Mouse (Mus musculus) monocyte, adult 5-6 weeks (primary cell): ENCODE data around the gene Oas1f. TPM values are rescaled to one million over a fixed set of nuclear protein-coding genes. Genes with fewer than 3 reads are reported as not detected.
"Not testable (repeated sequence)": the region's sequence is repeated elsewhere in the genome, so short reads cannot be mapped to it uniquely, and the experiment has no call there.

Experiments
- ATAC-seq: fragments of 153-309, 156-312 bp; replicated peaks from 2 replicates; pipeline ENCODE4 v1.8.0; 2017; ENCODE audit warnings: mild to moderate bottlenecking; ENCODE audit not compliant: low TSS enrichment, insufficient number of reproducible peaks, severe bottlenecking, poor library complexity, low FRiP score
- total RNA-seq: library from RNA; stranded (forward); fragments of 200-1000, 200-491, 200-594 nt; gene quantifications from 3 replicates; pipeline ENCODE4 v1.2.3, GENCODE M21; 2017

Oas1f gene
- total RNA-seq, 1 experiment from 2014 or later = not detected

DNA sequence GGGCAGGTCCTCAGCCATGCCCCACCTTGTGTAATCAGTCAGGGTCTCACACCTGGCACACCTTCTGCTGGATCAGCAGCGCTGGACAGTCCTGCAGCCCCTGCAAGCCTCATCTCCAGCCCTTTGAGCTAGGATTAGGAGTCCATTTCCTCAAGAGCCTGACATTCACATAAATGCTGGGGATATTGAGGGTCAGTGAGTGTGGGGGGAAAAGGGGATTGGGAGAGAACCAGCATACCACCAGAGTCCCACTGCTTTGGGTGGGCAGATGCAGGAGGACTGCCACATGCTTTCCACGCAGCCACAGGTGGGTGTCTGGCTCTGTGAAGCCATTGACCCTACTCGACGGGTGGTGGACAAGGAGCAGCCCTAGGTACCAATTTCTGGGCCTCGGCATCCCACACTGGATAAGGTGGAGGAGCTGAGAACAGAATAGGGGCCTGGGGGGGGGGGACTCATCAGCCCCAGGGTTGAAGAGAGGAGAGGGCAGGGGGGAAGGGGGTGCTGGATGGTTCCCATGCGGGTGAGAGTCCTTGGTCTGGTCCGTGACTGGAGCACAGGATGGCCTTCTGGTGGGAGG is 22.4 kb downstream of the Oas1f start:
- no peak for ATAC-seq

DNA sequence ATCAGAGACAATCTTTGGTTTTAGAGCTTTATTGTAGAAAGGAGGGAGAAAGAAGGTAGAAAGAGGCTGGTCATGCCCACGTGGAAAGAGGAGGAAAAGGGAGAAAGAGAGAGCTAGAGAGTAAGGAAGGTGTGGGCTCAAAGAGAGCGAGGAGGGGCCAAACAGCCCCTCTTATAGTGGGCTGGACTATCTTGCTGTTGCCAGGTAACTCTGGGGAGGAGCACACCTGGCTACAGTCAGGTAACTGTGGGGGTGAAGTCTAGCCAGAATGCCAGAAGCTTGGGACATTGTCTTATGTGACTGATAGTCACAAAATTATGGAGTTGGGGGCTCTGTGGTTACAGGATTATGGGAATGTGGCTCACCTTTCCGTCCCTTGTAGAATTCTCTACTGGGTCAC is 22.9 kb downstream of the Oas1f start:
- no peak for ATAC-seq

DNA sequence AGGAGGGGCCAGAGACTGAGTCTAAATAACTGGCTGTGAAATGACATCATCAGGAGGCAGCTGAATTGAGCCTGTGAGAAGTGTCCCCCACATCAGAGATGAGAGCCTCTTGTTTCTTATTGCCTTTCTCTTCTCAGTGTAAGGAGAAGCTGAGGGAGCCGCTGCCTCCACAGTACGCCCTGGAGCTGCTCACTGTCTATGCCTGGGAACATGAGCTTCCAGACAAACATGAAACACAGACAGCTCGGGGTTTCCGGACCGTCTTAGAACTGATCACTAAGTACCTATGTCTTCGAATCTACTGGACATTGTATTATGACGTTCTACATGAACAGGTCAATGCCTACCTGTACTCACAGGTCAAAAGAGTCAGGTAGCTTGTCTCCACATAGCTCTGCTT is 23.6 kb downstream of the Oas1f start:
- ATAC-seq = no peak

DNA sequence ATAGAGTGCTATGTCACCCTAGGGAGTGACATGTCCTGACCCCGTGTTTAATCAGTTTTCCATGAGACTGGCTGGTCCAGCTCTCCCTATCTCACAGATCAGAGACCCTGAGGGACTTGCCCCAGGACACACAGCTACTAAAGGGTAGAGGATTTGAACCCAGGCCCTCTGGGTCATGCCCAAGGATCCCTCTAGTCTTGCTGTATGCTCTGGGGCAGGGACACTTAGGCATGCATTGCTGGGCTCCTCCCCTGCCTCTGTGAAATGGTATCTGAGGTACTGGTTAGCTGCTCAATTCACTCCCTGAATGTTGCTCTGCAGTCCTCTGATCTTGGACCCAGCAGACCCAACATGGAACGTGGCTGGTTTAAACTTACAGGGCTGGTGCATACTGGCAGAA is 24.3 kb downstream of the Oas1f start:
- no peak for ATAC-seq

DNA sequence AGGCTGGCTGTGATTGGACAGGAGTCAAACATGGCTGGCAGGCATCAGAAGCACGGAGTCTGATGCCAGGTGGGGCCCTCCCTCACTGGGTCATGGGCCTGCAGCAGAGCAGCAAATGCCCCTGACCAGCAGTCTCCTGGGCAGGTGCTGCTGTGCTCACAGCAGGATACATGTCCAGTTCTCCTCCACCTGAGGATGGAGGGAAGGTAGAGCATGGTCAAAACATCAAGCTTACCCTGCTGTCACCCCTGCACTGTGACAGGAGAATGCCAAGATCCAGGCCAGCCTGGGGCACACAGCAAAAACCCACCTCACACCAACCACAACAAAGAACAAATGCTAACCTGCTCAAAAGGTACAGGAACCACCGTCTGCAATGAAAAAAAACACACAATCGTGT is 29.7 kb downstream of the Oas1f start:
- ATAC-seq = not testable (repeated sequence)

DNA sequence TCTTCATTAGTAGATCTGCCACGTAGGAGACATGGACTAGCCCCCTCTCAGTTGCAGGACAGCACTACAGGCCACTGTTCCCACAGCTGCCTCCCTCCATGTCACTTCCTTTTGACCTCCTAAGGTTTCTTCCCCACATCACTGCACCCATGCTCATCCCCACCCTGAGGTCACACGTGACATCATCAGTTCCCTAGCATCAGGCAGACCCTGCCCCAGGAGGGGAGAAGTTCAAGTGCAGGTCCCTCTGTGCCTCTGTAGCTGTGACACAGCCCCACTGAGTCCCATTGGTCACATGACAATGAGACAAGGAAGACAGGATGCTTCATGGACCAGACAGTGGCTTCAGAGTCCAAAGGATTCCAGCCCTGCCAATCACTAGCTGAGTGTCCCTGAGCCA is 30.2 kb downstream of the Oas1f start:
- not testable (repeated sequence) for ATAC-seq

DNA sequence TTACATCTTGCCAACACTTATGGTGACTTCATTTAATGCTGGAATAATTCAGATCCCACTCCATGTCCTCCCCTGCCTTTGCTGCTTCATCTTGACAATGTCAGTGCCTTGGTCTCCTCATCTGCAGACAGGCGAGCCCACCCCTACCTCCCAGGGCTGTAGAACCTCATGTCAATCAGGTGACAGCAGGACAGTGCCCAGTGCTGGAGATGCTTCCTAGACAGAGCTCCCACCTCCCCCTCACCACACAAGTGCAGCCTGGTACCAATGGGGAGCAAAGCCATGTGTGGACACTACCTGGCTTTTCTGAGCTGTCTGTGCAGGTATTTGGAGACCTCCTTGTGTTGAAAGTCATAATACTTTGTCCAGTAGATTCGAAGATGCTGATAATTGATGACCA is 31.6 kb downstream of the Oas1f start:
- ATAC-seq = not testable (repeated sequence)

DNA sequence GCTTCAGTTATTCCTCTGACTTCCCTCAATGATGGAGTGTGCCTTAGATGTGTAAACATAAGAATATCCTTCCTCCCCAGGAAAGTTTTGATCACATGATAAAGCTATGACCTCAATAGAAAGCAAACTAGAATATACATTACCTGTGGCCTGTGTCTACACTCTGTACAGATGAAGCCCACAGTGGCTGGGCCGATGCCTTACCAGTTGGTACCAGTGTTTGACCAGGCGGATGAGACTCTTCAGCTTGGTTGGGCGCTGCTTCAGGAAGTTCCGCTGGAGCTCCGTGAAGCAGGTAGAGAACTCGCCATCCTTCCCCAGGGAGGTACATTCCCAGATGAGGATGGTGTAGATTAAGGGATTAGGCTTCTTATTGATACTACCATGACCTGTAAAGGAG is 34.5 kb downstream of the Oas1f start:
- not testable (repeated sequence) for ATAC-seq

DNA sequence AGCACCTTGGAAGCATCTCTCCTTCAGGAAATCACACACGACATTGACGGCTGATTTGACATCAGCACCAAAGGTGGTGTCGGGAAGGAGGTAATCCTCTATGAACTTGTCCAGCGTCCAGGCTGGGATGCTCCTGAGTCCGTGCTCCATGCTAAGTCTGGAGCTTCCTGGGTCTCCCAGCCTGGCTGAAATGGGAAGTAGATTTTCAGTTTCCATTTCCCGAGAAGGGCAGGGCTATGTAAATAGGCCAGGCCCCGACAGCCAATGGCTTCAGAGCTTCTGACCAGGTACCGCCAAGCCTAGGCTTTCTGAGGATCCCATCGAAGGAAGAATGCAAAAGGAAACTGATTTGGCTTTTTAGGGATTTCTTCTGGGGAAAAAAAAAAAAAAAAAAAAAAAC is 40.2 kb downstream of the Oas1f start, which contains the start of gene Oas1g:
Gene Oas1g, minus strand, starts transcription at position 201 of the 400 bp plus-strand sequence.
- ATAC-seq = peak; percentile 50

DNA sequence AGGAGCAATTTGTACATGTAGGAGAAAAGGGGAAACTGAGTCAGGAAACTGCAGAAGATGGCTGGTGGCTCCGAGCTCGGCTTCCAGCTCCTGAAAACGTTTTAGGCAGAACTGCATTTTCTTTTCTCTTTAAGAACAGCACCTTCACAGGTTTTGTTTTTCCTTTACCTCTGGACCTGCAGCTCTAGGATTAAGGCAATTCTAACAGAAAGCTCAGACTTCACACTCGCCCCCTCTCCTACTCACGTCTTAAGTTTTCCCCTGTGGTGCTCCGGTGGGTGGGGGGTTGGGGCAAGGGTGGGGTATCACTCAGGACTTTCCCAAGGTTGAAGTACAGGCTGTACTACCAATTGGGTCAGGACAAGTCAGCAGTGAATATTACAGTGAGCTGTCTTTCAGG is 40.7 kb downstream of the Oas1f start:
- ATAC-seq = no peak

DNA sequence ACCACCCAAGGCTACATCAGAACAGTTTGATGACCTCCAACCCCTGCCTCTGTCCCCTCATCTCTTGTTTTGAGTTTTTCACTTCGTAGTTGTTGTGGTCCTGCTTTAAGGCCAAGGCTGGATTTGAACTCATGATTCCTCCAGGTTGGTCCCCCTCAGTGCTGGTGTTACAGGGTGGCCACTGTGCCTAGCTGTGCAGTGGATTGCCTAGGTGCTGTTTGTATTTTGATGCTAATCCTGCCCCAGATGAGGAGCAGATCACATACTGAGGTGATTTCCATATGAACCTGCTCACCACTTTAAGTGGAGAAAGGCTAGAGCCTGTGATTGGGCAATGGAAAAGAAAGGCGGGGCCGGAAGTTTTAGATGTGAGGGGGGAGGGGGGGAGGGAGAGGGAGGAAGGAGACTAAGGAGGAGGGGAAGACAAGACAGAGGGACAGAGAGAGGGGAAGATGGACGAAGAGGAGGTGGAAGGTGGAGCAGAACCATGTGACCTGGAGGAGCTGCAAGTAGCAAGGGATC is 41.2 kb downstream of the Oas1f start:
- ATAC-seq = not testable (repeated sequence)

DNA sequence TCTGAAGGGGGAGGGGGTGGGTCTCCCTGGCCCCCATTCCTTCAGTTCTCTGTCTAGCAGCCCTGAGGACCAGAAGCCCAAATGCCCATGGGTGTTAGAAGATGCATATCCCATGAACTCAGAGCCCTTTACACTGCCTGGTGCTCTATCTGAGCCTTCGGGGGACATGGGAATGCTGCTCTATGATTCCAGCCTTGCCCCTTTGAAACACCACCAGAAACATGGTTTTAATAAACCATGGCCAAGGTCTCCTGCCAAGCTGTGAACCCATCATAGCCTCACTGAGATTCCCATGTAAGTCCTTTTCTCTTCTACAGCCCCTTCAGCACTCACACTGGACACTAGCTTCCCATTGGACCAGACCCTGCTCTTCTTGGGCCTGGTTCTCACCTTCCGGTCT is 42.9 kb downstream of the Oas1f start:
- ATAC-seq = no peak

DNA sequence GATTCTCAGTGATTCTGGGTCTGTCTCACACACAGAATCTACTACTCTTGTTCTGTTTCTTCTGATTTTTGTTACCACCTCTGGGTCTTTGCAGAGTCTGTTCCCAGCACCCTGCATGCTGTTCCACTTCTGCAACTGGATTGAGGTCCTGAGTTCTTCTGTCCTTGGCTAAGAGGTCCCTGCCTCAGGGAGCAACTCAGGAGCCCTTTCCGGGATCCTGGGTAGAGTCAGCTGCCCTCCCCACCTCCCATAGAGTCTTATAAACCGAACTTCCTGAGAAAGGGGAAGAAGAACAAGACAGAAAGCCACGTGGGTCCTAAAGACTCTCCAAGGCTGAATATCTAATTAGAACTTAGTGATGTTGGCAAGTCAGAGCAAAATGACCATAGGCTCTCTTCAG is 43.8 kb downstream of the Oas1f start:
- no peak for ATAC-seq

DNA sequence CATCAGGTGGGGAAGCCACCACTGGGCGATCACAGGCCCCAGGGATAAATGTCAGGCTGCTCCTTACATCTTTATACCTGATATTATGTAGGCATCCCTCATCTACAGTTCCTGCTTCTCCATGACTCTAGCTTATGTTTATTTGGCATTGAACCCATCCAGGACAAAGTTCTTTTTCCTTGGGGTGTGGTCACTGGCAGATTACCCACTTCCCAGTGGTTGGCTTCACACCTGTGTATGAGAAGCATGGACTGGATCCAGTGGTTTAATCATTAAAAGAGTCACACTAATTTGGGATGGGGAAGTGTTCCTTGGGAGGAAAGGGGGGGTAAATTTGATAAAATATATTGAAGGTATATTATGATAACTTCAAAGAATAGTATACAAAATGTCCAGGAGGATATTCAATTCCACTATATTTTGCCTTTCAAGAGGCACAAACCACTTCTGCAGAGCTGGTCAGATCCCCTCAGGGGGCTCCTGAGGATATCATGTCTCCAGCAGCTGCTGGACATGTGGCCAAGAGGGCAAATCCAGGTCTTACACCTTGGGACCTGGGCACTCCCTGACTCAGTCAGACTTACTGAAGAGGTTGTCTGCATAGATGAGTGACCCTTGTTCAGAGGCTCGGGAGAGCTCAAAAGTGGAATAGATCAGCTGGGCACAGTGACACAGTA is 44.5 kb downstream of the Oas1f start:
- ATAC-seq = not testable (repeated sequence)

DNA sequence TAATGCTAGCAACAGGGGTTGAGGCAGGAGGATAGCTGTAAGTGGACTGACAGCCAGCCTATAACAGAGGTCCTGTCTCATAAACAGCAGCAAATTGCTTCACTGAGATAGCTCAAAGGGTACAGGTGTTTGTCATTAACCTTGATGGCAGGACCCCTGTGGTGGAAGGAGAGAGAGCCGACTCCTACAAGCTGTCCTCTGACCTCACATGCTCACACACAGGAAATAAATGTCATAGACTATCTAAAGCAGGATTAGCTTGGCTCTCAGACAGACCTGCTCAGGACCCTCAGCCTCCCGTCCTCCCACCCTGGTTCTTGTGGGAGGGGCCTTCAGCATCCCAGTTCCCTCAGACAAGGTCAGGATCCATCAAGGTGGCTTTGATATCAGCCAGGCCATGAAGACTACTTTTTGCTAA is 45.1 kb downstream of the Oas1f start:
- ATAC-seq = no peak

DNA sequence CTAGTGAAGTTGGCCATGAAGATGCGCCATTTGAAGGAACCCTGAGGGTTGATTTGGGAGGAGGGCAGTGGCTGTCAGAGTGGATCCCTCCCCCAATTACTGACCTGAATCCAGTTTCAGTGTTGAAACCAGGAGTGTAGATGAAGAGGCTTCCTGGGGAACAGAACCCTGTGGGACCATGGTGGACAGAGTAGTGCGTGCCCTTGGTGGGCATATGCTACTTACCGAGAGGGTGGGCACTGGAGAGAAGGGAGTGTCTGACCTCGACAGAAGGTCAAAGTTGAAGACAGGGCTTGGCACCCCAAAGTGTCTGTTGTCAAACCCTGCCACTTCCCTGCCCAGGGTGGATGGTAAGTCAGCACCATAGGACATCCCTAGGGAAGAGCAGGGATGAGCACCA is 46.7 kb downstream of the Oas1f start:
- not testable (repeated sequence) for ATAC-seq

DNA sequence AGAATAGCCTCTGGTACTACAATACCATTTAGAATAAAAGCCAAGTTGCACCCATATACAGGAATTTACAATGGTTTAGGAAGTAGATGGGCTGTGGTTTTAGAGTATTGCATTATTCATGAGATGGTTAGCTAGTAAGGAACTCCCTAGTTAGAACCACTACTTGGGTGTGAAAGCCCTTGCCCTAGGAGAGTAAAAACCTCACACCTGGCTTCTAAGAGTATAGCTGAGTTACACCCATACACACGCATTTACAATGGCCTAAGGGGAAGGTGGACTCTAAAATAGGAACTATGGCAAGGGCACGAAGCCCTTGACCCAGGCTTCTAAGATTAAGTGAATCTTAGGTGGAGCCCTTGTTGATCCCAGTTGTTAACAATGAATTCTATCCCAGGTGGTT is 47.5 kb downstream of the Oas1f start:
- ATAC-seq = not testable (repeated sequence)

DNA sequence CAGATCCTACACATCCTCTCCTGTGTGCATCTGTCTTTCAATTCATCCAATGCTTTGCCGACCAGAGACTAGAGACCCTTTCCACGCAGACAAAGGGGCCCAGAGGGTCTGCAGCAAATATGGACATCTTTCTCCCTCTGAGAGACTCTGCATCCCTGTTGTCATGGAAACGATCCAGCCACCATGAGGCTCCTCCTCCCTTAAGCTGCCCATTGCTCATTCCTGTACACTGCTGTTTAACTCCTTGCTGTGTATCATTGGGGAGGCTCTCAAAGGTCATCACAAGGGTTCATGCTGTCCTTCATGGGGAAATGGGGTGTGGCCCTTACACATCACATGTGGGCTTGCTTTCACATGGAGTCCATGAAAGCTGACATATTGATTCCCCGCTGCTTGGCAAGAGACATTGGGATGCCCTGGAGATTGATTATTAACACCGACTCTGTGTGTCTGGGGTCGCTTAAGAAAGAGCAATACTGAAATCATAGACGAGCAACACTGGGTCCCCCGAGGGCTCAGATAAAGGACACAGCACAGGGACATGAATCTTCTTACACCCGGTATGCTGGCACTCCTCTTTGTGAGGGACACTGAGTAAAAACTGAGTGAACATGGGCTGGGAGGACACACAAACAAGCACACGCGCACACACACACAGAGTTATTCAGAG is 48.2 kb downstream of the Oas1f start:
- no peak for ATAC-seq

DNA sequence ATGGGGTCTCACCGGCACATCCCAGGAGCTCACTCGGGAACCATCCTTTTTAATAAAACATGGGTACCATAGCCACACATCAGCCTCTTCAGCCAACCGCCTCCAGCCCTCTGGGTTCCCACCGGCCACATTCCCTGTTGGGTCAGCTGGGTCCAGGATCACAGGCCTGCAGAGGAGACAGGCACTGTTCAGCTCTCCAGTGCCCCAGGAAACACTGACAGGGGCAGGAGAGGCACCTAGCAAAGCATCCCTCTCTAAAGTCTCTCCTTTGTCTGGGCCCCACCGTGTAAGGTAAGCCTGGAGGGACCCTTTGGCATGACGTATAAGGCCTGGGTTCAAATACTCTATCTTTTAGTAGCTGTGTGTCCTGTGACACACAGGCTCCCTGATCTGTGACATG is 51.1 kb downstream of the Oas1f start:
- ATAC-seq = no peak

DNA sequence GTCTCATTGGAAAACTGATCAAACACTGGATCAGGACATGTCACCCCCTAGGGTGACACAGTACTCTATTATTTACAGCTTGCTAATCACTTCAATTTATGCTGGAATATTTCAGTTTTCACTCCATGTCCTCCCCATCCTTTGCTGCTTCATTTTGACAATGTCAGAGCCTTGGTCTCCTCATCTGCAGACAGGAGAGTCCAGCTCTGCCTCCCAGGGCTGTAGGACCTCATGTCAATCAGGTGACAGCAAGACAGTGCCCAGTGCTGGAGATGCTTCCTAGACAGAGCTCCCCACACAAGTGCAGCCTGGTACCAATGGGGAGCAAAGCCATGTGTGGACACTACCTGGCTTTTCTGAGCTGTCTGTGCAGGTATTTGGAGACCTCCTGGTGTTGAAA is 51.6 kb downstream of the Oas1f start:
- no peak for ATAC-seq
